32 mouse cellular contexts compared by ENCODE assay signal in the genomic region with DNA sequence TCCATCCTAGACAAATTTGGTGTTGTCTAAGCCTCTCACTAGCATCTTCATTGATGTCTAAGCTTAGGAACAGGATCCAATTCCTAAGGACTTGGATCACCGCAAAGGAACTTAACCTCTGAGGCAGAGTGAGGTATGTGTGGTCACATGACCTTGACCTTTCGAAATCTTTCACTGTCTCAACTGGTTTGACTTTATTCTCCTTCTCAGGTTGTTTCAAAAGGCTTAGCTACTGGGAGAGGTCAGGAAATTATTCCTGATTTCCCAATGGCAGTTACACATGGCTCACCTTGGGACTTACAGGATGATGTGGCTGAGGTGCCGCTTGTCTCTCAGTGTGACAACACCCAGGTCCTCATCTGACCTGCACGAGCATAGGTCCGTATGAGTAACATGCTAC. TPM values are rescaled to one million over a fixed set of nuclear protein-coding genes. Genes with fewer than 3 reads are reported as not detected.
"Had no signal": no experiment of that assay in that cellular context is flagged by ENCODE, and none has a peak within 500 bp of the region (broad histone marks: within the 10 kb centered on the region; RNA-seq: fewer than 3 reads in every experiment).

No protein-coding gene starts in this region.

- H3K4me2 ChIP-seq: liver, embryonic 13.5 days; midbrain, embryonic 12.5 days; midbrain, embryonic 15.5 days; neural tube, embryonic 13.5 days had no signal

- H3K4me3 ChIP-seq: left cerebral cortex, adult 2 months; liver, embryonic 13.5 days; midbrain, embryonic 12.5 days; midbrain, embryonic 15.5 days; myocyte; neural tube, embryonic 13.5 days had no signal

- H3K4me1 ChIP-seq: liver, embryonic 13.5 days; midbrain, embryonic 12.5 days; midbrain, embryonic 15.5 days; neural tube, embryonic 13.5 days had no signal

- DNase-seq: kidney, postnatal 36 days; layer of hippocampus, postnatal 36 days; liver, embryonic 13.5 days; lung, adult 2 months; lung, postnatal 14 days; lung, postnatal 4 days; retina, postnatal 1 day; right cerebral cortex, postnatal 25 days; spleen, adult 18-20 months; thymus, adult 18-20 months; thymus, postnatal 4 days had no signal

- H3K27me3 ChIP-seq: liver, embryonic 13.5 days; midbrain, embryonic 12.5 days; midbrain, embryonic 15.5 days; neural tube, embryonic 13.5 days had no signal

- H3K27ac ChIP-seq: kidney, postnatal 0 days; left cerebral cortex, adult 2 months; liver, embryonic 13.5 days; midbrain, embryonic 12.5 days; midbrain, embryonic 15.5 days; neural tube, embryonic 13.5 days had no signal

- ATAC-seq: midbrain, embryonic 15.5 days had no signal

- H3K9ac ChIP-seq: liver, embryonic 13.5 days; midbrain, embryonic 12.5 days; midbrain, embryonic 15.5 days; neural tube, embryonic 13.5 days had no signal

- H3K9me3 ChIP-seq: liver, embryonic 13.5 days; midbrain, embryonic 12.5 days; midbrain, embryonic 15.5 days; neural tube, embryonic 13.5 days had no signal

- H3K36me3 ChIP-seq: liver, embryonic 13.5 days; midbrain, embryonic 12.5 days; midbrain, embryonic 15.5 days; neural tube, embryonic 13.5 days had no signal

RNA-seq across cellular contexts. Expression of a gene that starts 2.5 kb away (rescaled TPM):
- total RNA-seq: layer of hippocampus, adult 8-10 months; layer of hippocampus, postnatal 10 days; layer of hippocampus, postnatal 36 days; left cerebral cortex, adult 2 months; left cerebral cortex, postnatal 10 days; left cerebral cortex, postnatal 36 days; liver, adult 2 months; megakaryocyte progenitor cell, adult 5-6 weeks; monocyte, adult 5-6 weeks; neutrophil, adult 5-6 weeks had no signal
- polyA plus RNA-seq: kidney, embryonic 14.5 days; kidney, postnatal 0 days; limb, embryonic 11.5 days; limb, embryonic 14.5 days; liver, adult 2 months; liver, embryonic 13.5 days; liver, embryonic 16.5 days; lung, embryonic 16.5 days; midbrain, embryonic 12.5 days; midbrain, embryonic 15.5 days; neural tube, embryonic 13.5 days; stomach, embryonic 16.5 days; testis, adult 2 months had no signal

RNA-seq across cellular contexts. Expression of a gene that starts 13.8 kb away (rescaled TPM):
- total RNA-seq: layer of hippocampus, adult 8-10 months; layer of hippocampus, postnatal 10 days; layer of hippocampus, postnatal 36 days; left cerebral cortex, adult 2 months; left cerebral cortex, postnatal 10 days; left cerebral cortex, postnatal 36 days; liver, adult 2 months; megakaryocyte progenitor cell, adult 5-6 weeks; monocyte, adult 5-6 weeks; neutrophil, adult 5-6 weeks had no signal
- polyA plus RNA-seq: kidney, embryonic 14.5 days; kidney, postnatal 0 days; limb, embryonic 11.5 days; limb, embryonic 14.5 days; liver, adult 2 months; liver, embryonic 13.5 days; liver, embryonic 16.5 days; lung, embryonic 16.5 days; midbrain, embryonic 12.5 days; midbrain, embryonic 15.5 days; myocyte; neural tube, embryonic 13.5 days; stomach, embryonic 16.5 days; testis, adult 2 months had no signal

RNA-seq across cellular contexts. Expression of a gene that starts 16.3 kb away (rescaled TPM):
- total RNA-seq: layer of hippocampus, adult 8-10 months; layer of hippocampus, postnatal 10 days; layer of hippocampus, postnatal 36 days; left cerebral cortex, adult 2 months; left cerebral cortex, postnatal 10 days; left cerebral cortex, postnatal 36 days; liver, adult 2 months; megakaryocyte progenitor cell, adult 5-6 weeks; monocyte, adult 5-6 weeks; neutrophil, adult 5-6 weeks had no signal
- polyA plus RNA-seq: kidney, embryonic 14.5 days; kidney, postnatal 0 days; limb, embryonic 11.5 days; limb, embryonic 14.5 days; liver, adult 2 months; liver, embryonic 13.5 days; liver, embryonic 16.5 days; lung, embryonic 16.5 days; midbrain, embryonic 12.5 days; midbrain, embryonic 15.5 days; myocyte; neural tube, embryonic 13.5 days; stomach, embryonic 16.5 days; testis, adult 2 months had no signal

RNA-seq across cellular contexts. Expression of a gene that starts 29.5 kb away (rescaled TPM):
- total RNA-seq: layer of hippocampus, adult 8-10 months; layer of hippocampus, postnatal 10 days; layer of hippocampus, postnatal 36 days; left cerebral cortex, adult 2 months; left cerebral cortex, postnatal 10 days; left cerebral cortex, postnatal 36 days; liver, adult 2 months; megakaryocyte progenitor cell, adult 5-6 weeks; monocyte, adult 5-6 weeks; neutrophil, adult 5-6 weeks had no signal
- polyA plus RNA-seq: kidney, embryonic 14.5 days; kidney, postnatal 0 days; limb, embryonic 11.5 days; limb, embryonic 14.5 days; liver, adult 2 months; liver, embryonic 13.5 days; liver, embryonic 16.5 days; lung, embryonic 16.5 days; midbrain, embryonic 12.5 days; midbrain, embryonic 15.5 days; neural tube, embryonic 13.5 days; stomach, embryonic 16.5 days; testis, adult 2 months had no signal

RNA-seq across cellular contexts. Expression of a gene that starts 35.6 kb away (rescaled TPM):
- total RNA-seq: layer of hippocampus, adult 8-10 months; layer of hippocampus, postnatal 10 days; layer of hippocampus, postnatal 36 days; left cerebral cortex, adult 2 months; left cerebral cortex, postnatal 10 days; left cerebral cortex, postnatal 36 days; liver, adult 2 months; megakaryocyte progenitor cell, adult 5-6 weeks; monocyte, adult 5-6 weeks; neutrophil, adult 5-6 weeks had no signal
- polyA plus RNA-seq: kidney, embryonic 14.5 days; kidney, postnatal 0 days; limb, embryonic 11.5 days; limb, embryonic 14.5 days; liver, adult 2 months; liver, embryonic 13.5 days; liver, embryonic 16.5 days; lung, embryonic 16.5 days; midbrain, embryonic 12.5 days; midbrain, embryonic 15.5 days; myocyte; neural tube, embryonic 13.5 days; stomach, embryonic 16.5 days; testis, adult 2 months had no signal
